Mouse (Mus musculus) forebrain, embryonic 16.5 days (tissue): ENCODE measurements around the gene Tanc1. TPM values are rescaled to one million over a fixed set of nuclear protein-coding genes. Genes with fewer than 3 reads are reported as not detected.
"Not testable (repeated sequence)": the region's sequence is repeated elsewhere in the genome, so short reads cannot be mapped to it uniquely, and the experiment has no call there.

Source experiments
- ATAC-seq: fragments of 200-750 bp; cut with Nextera tagmentation; 2 replicates; pipeline ENCODE4 v1.8.0; 2017; ENCODE audit warnings: mild to moderate bottlenecking, moderate library complexity
- H3K27ac ChIP-seq: fragments of 300-500 bp; sonication (generic); 2 replicates; pipeline ENCODE4 v1.5.1; 2014; ENCODE audit warnings: low read length, control low read depth
- H3K27me3 ChIP-seq: fragments of 300-500 bp; sonication (generic); replicated peaks from 2 replicates; pipeline ENCODE4 v1.6.1; 2014; ENCODE audit warnings: low read length; ENCODE audit not compliant: control insufficient read depth, insufficient read depth
- H3K36me3 ChIP-seq: fragments of 300-500 bp; sonication (generic); 2 replicates; pipeline ENCODE4 v1.6.1; 2014; ENCODE audit not compliant: control insufficient read depth, insufficient read depth
- H3K4me1 ChIP-seq: fragments of 300-500 bp; sonication (generic); replicated peaks from 2 replicates; pipeline ENCODE4 v1.6.1; 2014; ENCODE audit warnings: low read length; ENCODE audit not compliant: control insufficient read depth, insufficient read depth
- H3K4me2 ChIP-seq: fragments of 300-500 bp; sonication (generic); 2 replicates; pipeline ENCODE4 v1.6.1; 2014; ENCODE audit warnings: mild to moderate bottlenecking, low read length, control low read depth
- H3K4me3 ChIP-seq: fragments of 300-500 bp; sonication (generic); replicated peaks from 2 replicates; pipeline ENCODE4 v1.5.1; 2014; ENCODE audit warnings: mild to moderate bottlenecking, low read length, control low read depth
- H3K9ac ChIP-seq: fragments of 300-500 bp; sonication (generic); replicated peaks from 2 replicates; pipeline ENCODE4 v1.6.1; 2014; ENCODE audit warnings: low read depth, low read length, control low read depth
- H3K9me3 ChIP-seq: fragments of 300-500 bp; sonication (generic); 2 replicates; pipeline ENCODE4 v1.6.1; 2016; ENCODE audit warnings: low read length; ENCODE audit not compliant: control insufficient read depth
- WGBS: fragments of 180-500 bp; shearing (Covaris S2); extraction: QIAGEN DNeasy Blood & Tissue Kit; methylation state at CpG from one replicate; pipeline ENCODE4 v1.1.7; 2014; 5-methylcytosine and 5-hydroxymethylcytosine counted together
- polyA plus RNA-seq: library from polyadenylated mRNA; unstranded; fragments of >200 nt; fragmentation: Nextera tagmentation; extraction: Ambion mirVana; gene quantifications from 2 replicates; pipeline ENCODE4 v1.2.1, GENCODE M21; 2015

The Tanc1 gene
- polyA plus RNA-seq = 8.7 and 10.7 TPM in 2 replicates

GRCm38 (mm10) chr2:59611831-59612732 is at the start of gene Tanc1:
TSS of gene Tanc1 (plus strand) at chr2:59612042.
- Histone ChIP-seq H3K9me3 (no peaks in the 10 kb centered on the region), H3K27me3 (no peaks in the 10 kb centered on the region), H3K4me1 (peaks cover 20% of the 10 kb centered on the region), H3K36me3 (no peaks in the 10 kb centered on the region), H3K9ac (peak within 1 kb of the TSS; percentile 69), H3K4me3 (peak within 1 kb of the TSS; percentile 65), H3K4me2 (peak within 1 kb of the TSS; percentile 98), H3K27ac (peak within 1 kb of the TSS; percentile 77)
- under 1% methylated on average over 89 of the region's 99 CpGs for WGBS
- peak; percentile 95 for ATAC-seq

- H3K9ac ChIP-seq = no peak overlapping the region
- no peaks in the 10 kb centered on the region for H3K9me3 ChIP-seq
- WGBS = 47% methylated on average over 4 of the region's 4 CpGs
- no peak overlapping the region for H3K27ac ChIP-seq
- no peak for ATAC-seq
- H3K4me3 ChIP-seq = no peak overlapping the region
- no peaks in the 10 kb centered on the region for H3K27me3 ChIP-seq
- no peaks in the 10 kb centered on the region for H3K36me3 ChIP-seq
- H3K4me2 ChIP-seq = no peak overlapping the region
- no peaks in the 10 kb centered on the region for H3K4me1 ChIP-seq
These were observed 49.6 kb upstream of the Tanc1 start for GRCm38 (mm10) chr2:59562215-59562614.

- 14% methylated on average over 5 of the region's 5 CpGs for WGBS
- no peaks in the 10 kb centered on the region for H3K36me3 ChIP-seq
- H3K27ac ChIP-seq = no peak overlapping the region
- no peak overlapping the region for H3K4me2 ChIP-seq
- no peaks in the 10 kb centered on the region for H3K4me1 ChIP-seq
- no peaks in the 10 kb centered on the region for H3K27me3 ChIP-seq
- no peak overlapping the region for H3K4me3 ChIP-seq
- peak; percentile 85 for ATAC-seq
- no peak overlapping the region for H3K9ac ChIP-seq
- H3K9me3 ChIP-seq = no peaks in the 10 kb centered on the region
These were observed 49.1 kb upstream of the Tanc1 start for GRCm38 (mm10) chr2:59562696-59563095.

- not testable (repeated sequence) for H3K4me1 ChIP-seq, H3K36me3 ChIP-seq, H3K9ac ChIP-seq, H3K4me3 ChIP-seq, H3K9me3 ChIP-seq, H3K27me3 ChIP-seq, H3K27ac ChIP-seq, H3K4me2 ChIP-seq
- WGBS = 98% methylated on average over 3 of the region's 10 CpGs
- ATAC-seq = 0 out of 2 replicates have a peak, but pooled peaks have one; percentile 15
These were observed 47.7 kb upstream of the Tanc1 start for GRCm38 (mm10) chr2:59564029-59564611.

- Histone ChIP-seq H3K4me2 (no peak overlapping the region), H3K4me3 (no peak overlapping the region), H3K27me3 (no peaks in the 10 kb centered on the region), H3K4me1 (no peaks in the 10 kb centered on the region), H3K36me3 (no peaks in the 10 kb centered on the region), H3K9ac (no peak overlapping the region), H3K9me3 (peaks cover 5% of the 10 kb centered on the region), H3K27ac (no peak overlapping the region)
- 83% methylated on average over 4 of the region's 4 CpGs for WGBS
- no peak for ATAC-seq
These were observed 46.9 kb upstream of the Tanc1 start for GRCm38 (mm10) chr2:59564947-59565346.

GRCm38 (mm10) chr2:59580939-59581338 is 30.9 kb upstream of the Tanc1 start:
- WGBS = 44% methylated on average over 7 of the region's 7 CpGs
- no peak overlapping the region for H3K27ac ChIP-seq
- ATAC-seq = no peak
- no peaks in the 10 kb centered on the region for H3K4me1 ChIP-seq
- no peak overlapping the region for H3K4me2 ChIP-seq
- no peak overlapping the region for H3K9ac ChIP-seq
- no peaks in the 10 kb centered on the region for H3K36me3 ChIP-seq
- 0 out of 2 replicates have a peak, but pooled peaks cover 3% of the 10 kb centered on the region for H3K9me3 ChIP-seq
- H3K4me3 ChIP-seq = no peak overlapping the region
- no peaks in the 10 kb centered on the region for H3K27me3 ChIP-seq

GRCm38 (mm10) chr2:59583961-59584360 is 27.9 kb upstream of the Tanc1 start:
- Histone ChIP-seq H3K9ac (no peak overlapping the region), H3K4me2 (no peak overlapping the region), H3K27ac (no peak overlapping the region), H3K9me3 (0 out of 2 replicates have a peak, but pooled peaks cover 3% of the 10 kb centered on the region), H3K4me3 (no peak overlapping the region), H3K4me1 (no peaks in the 10 kb centered on the region), H3K36me3 (no peaks in the 10 kb centered on the region), H3K27me3 (no peaks in the 10 kb centered on the region)
- ATAC-seq = no peak
- WGBS = 91% methylated on average over 6 of the region's 6 CpGs

- Histone ChIP-seq H3K27me3 (no peaks in the 10 kb centered on the region), H3K9ac (no peak overlapping the region), H3K27ac (no peak overlapping the region), H3K9me3 (0 out of 2 replicates have a peak, but pooled peaks cover 3% of the 10 kb centered on the region), H3K4me3 (no peak overlapping the region), H3K4me1 (no peaks in the 10 kb centered on the region), H3K4me2 (no peak overlapping the region), H3K36me3 (no peaks in the 10 kb centered on the region)
- WGBS = 53% methylated on average over 10 of the region's 10 CpGs
- no peak for ATAC-seq
These were observed 24.3 kb upstream of the Tanc1 start for GRCm38 (mm10) chr2:59587387-59588095.

GRCm38 (mm10) chr2:59588096-59588405 is 23.8 kb upstream of the Tanc1 start:
- 51% methylated on average over 3 of the region's 3 CpGs for WGBS
- Histone ChIP-seq H3K9ac (no peak overlapping the region), H3K4me2 (no peak overlapping the region), H3K4me3 (no peak overlapping the region), H3K4me1 (no peaks in the 10 kb centered on the region), H3K36me3 (no peaks in the 10 kb centered on the region), H3K27ac (no peak overlapping the region), H3K9me3 (0 out of 2 replicates have a peak, but pooled peaks cover 3% of the 10 kb centered on the region), H3K27me3 (no peaks in the 10 kb centered on the region)
- ATAC-seq = no peak
